Mouse (Mus musculus) heart, embryonic 12.5 days (tissue): Measurements from ENCODE around the gene Fam53b. TPM values are rescaled to one million over a fixed set of nuclear protein-coding genes. Genes with fewer than 3 reads are reported as not detected.

Experiments
- ATAC-seq: fragments of 200-750 bp; cut with Nextera tagmentation; 2 replicates; pipeline ENCODE4 v1.8.0; 2017; ENCODE audit warnings: moderate TSS enrichment, moderate library complexity; ENCODE audit not compliant: insufficient number of reproducible peaks, low FRiP score
- H3K27ac ChIP-seq: fragments of 300-500 bp; sonication (generic); 2 replicates; pipeline ENCODE4 v1.5.1; 2016; ENCODE audit warnings: mild to moderate bottlenecking, moderate library complexity; ENCODE audit not compliant: poor library complexity, severe bottlenecking
- H3K27me3 ChIP-seq: fragments of 300-500 bp; sonication (generic); replicated peaks from 2 replicates; pipeline ENCODE4 v1.6.1; 2016; ENCODE audit warnings: mild to moderate bottlenecking, moderate library complexity
- H3K36me3 ChIP-seq: fragments of 300-500 bp; sonication (generic); 2 replicates; pipeline ENCODE4 v1.6.1; 2016; ENCODE audit warnings: mild to moderate bottlenecking, moderate library complexity
- H3K4me1 ChIP-seq: fragments of 300-500 bp; sonication (generic); replicated peaks from 2 replicates; pipeline ENCODE4 v1.6.1; 2016; ENCODE audit warnings: mild to moderate bottlenecking
- H3K4me2 ChIP-seq: fragments of 300-500 bp; sonication (generic); 2 replicates; pipeline ENCODE4 v1.6.1; 2016; ENCODE audit warnings: mild to moderate bottlenecking, moderate library complexity
- H3K4me3 ChIP-seq: fragments of 300-500 bp; sonication (generic); 2 replicates; pipeline ENCODE4 v1.5.1; 2016; ENCODE audit warnings: mild to moderate bottlenecking
- H3K9ac ChIP-seq: fragments of 300-500 bp; sonication (generic); 2 replicates; pipeline ENCODE4 v1.6.1; 2016; ENCODE audit warnings: mild to moderate bottlenecking, moderate library complexity
- H3K9me3 ChIP-seq: fragments of 300-500 bp; sonication (generic); replicated peaks from 2 replicates; pipeline ENCODE4 v1.6.1; 2016; ENCODE audit warnings: mild to moderate bottlenecking, moderate library complexity
- WGBS: fragments of 180-500 bp; shearing (Covaris S2); methylation state at CpG from one replicate; pipeline ENCODE4 v1.1.7; 2016; 5-methylcytosine and 5-hydroxymethylcytosine counted together
- polyA plus RNA-seq: library from polyadenylated mRNA; unstranded; fragments of >200 nt; fragmentation: Nextera tagmentation; extraction: Ambion mirVana; gene quantifications from 2 replicates; pipeline ENCODE4 v1.2.1, GENCODE M21; 2016

The Fam53b gene
- polyA plus RNA-seq, 1 experiment from 2014 or later: 17.0 TPM

- H3K4me1 ChIP-seq: peaks cover 55% of the 10 kb centered on the region
- WGBS: 82% methylated on average over 6 of the region's 6 CpGs
Observed at GRCm38 (mm10) chr7:132732136-132732789, 81.4 kb downstream of the Fam53b start.

GRCm38 (mm10) chr7:132731558-132731957 lies 82.1 kb downstream of the Fam53b start:
- H3K9ac ChIP-seq: no peak overlapping the region
- H3K27me3 ChIP-seq: no peaks in the 10 kb centered on the region
- peaks cover 53% of the 10 kb centered on the region for H3K4me1 ChIP-seq
- H3K9me3 ChIP-seq: no peaks in the 10 kb centered on the region
- no peak overlapping the region for H3K27ac ChIP-seq
- 79% methylated on average over 6 of the region's 6 CpGs for WGBS
- H3K4me2 ChIP-seq: no peak overlapping the region
- H3K36me3 ChIP-seq: no peaks in the 10 kb centered on the region
- no peak overlapping the region for H3K4me3 ChIP-seq
- ATAC-seq: no peak

More at GRCm38 (mm10) chr7:132732136-132732789, 81.4 kb downstream of the Fam53b start:
- no peak overlapping the region for H3K9ac ChIP-seq
- no peak overlapping the region for H3K27ac ChIP-seq
- no peak overlapping the region for H3K4me2 ChIP-seq
- no peak overlapping the region for H3K4me3 ChIP-seq
- H3K36me3 ChIP-seq: no peaks in the 10 kb centered on the region
- no peaks in the 10 kb centered on the region for H3K9me3 ChIP-seq
- H3K27me3 ChIP-seq: no peaks in the 10 kb centered on the region
- no peak for ATAC-seq

- Histone ChIP-seq H3K27ac (no peak overlapping the region), H3K4me1 (peaks cover 47% of the 10 kb centered on the region), H3K9ac (no peak overlapping the region), H3K27me3 (no peaks in the 10 kb centered on the region), H3K36me3 (no peaks in the 10 kb centered on the region), H3K9me3 (no peaks in the 10 kb centered on the region), H3K4me2 (no peak overlapping the region), H3K4me3 (no peak overlapping the region)
- ATAC-seq: no peak
- 82% methylated on average over 7 of the region's 7 CpGs for WGBS
Observed at GRCm38 (mm10) chr7:132730510-132730909, 83.2 kb downstream of the Fam53b start.

- Histone ChIP-seq H3K4me3 (no peak overlapping the region), H3K9ac (no peak overlapping the region), H3K4me2 (no peak overlapping the region), H3K4me1 (peaks cover 50% of the 10 kb centered on the region), H3K36me3 (no peaks in the 10 kb centered on the region), H3K27ac (no peak overlapping the region), H3K9me3 (no peaks in the 10 kb centered on the region), H3K27me3 (no peaks in the 10 kb centered on the region)
- 74% methylated on average over 4 of the region's 4 CpGs for WGBS
- ATAC-seq: no peak
Observed at GRCm38 (mm10) chr7:132729093-132729831, 84.4 kb downstream of the Fam53b start.

DNA sequence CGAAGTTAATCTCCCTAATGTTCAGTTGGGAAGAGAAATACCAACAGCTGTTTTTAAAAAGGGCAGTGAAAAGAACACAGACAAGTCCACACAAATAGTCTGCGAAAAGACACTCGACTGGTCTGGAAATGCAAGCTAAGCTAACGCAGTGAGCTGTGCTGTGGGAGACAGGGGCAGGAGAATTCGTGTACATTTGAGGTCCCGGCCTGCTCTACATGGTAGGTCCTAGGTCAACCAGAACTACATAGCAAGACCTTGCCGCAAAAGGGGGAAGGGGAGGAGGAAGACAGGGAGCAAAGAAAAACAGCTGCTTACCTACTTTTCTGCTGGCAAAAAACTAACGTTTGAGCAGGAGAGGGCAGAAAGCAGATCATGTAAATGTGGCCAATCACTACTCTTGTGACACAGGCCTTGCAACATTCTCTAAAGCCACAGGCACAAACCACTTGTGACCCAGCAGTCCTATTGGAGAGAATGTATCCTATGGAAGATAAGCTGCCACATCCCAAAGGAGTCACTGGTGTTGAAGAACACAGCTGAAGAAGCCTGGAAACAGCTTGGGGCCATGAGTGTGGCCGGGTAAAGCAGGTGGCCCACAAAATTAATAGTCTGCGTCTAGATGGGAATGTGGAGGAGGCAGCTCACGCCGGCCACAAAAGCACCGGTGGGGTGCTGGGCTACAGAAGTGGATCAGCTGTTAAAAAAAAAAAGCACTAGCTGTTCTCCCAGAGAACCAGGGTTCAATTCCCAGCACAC lies 87.4 kb downstream of the Fam53b start:
- 80% methylated on average over 13 of the region's 13 CpGs for WGBS
- Histone ChIP-seq H3K4me2 (no peak overlapping the region), H3K4me3 (no peak overlapping the region), H3K27ac (no peak overlapping the region), H3K36me3 (no peaks in the 10 kb centered on the region), H3K27me3 (no peaks in the 10 kb centered on the region), H3K4me1 (peaks cover 57% of the 10 kb centered on the region), H3K9ac (no peak overlapping the region), H3K9me3 (no peaks in the 10 kb centered on the region)
- no peak for ATAC-seq

DNA sequence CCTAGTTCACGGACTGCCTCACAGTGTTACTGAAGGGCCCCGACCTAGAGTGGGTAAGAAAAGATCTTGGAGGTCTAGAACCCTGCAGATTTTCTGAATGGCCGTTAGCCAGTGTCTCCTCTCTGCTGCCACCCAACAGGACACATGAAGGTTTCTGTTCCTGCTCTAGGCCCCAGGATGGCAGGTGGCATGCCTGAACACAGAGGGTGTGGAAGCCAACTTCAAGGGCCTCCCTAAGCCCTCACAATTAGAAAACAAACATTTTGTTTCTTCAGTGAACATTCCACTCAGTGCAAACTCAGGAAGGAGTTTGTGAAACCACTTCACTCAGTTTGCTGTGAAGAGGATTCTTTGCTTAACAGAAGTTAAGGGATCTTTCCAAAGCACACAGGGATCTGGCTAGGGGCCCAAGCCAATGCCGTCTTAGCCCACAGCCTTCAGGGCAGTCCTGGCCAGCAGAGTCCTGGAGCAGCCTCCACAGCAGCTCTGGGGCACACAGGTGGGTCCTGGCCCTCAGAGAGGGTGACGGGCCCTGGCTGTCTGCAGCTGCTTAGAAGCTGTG lies 89.1 kb downstream of the Fam53b start:
- Histone ChIP-seq H3K9me3 (no peaks in the 10 kb centered on the region), H3K4me2 (no peak overlapping the region), H3K4me3 (no peak overlapping the region), H3K27ac (peak overlapping the region; percentile 38; the same call in 1 of the 2 replicates), H3K27me3 (no peaks in the 10 kb centered on the region), H3K36me3 (no peaks in the 10 kb centered on the region), H3K4me1 (peaks cover 61% of the 10 kb centered on the region), H3K9ac (no peak overlapping the region)
- no peak for ATAC-seq
- WGBS: 79% methylated on average over 5 of the region's 5 CpGs

- H3K9ac ChIP-seq: no peak overlapping the region
- H3K27ac ChIP-seq: no peak overlapping the region
- peak; percentile 66 for ATAC-seq
- H3K36me3 ChIP-seq: no peaks in the 10 kb centered on the region
- H3K9me3 ChIP-seq: no peaks in the 10 kb centered on the region
- peaks cover 54% of the 10 kb centered on the region for H3K4me1 ChIP-seq
- WGBS: 75% methylated on average over 11 of the region's 11 CpGs
- H3K4me2 ChIP-seq: no peak overlapping the region
- H3K4me3 ChIP-seq: no peak overlapping the region
- no peaks in the 10 kb centered on the region for H3K27me3 ChIP-seq
Observed at GRCm38 (mm10) chr7:132723906-132724305, 89.8 kb downstream of the Fam53b start.

- WGBS: 83% methylated on average over 12 of the region's 12 CpGs
- Histone ChIP-seq H3K4me1 (peaks cover 43% of the 10 kb centered on the region), H3K27ac (no peak overlapping the region), H3K9ac (no peak overlapping the region), H3K36me3 (no peaks in the 10 kb centered on the region), H3K9me3 (no peaks in the 10 kb centered on the region), H3K27me3 (no peaks in the 10 kb centered on the region), H3K4me3 (no peak overlapping the region), H3K4me2 (no peak overlapping the region)
- no peak for ATAC-seq
Observed at GRCm38 (mm10) chr7:132722401-132723370, 91.0 kb downstream of the Fam53b start.

DNA sequence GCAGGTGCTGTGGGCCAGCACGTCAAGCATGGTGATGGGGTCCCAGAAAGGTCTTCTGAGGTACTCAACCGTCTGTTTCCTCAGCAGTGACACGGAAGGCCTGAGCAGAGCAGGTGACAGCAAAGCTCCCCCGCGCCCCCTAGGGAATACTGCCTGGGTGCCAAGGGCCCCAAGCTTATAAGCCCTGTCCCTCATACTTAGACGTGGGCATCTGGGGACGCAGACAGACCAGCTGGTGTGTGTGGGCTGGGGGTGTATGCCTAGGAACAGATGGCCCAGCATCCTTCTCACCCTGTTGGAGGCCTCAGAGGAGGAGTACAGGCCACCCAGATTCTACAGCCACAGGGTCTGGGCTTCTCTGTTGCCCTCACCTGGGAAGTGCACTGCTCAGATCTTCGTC lies 93.1 kb downstream of the Fam53b start:
- Histone ChIP-seq H3K9ac (no peak overlapping the region), H3K4me2 (no peak overlapping the region), H3K36me3 (0 out of 2 replicates have a peak, but pooled peaks cover 2% of the 10 kb centered on the region), H3K27ac (no peak overlapping the region), H3K9me3 (no peaks in the 10 kb centered on the region), H3K27me3 (no peaks in the 10 kb centered on the region), H3K4me1 (peaks cover 41% of the 10 kb centered on the region), H3K4me3 (no peak overlapping the region)
- 81% methylated on average over 8 of the region's 8 CpGs for WGBS
- no peak for ATAC-seq

DNA sequence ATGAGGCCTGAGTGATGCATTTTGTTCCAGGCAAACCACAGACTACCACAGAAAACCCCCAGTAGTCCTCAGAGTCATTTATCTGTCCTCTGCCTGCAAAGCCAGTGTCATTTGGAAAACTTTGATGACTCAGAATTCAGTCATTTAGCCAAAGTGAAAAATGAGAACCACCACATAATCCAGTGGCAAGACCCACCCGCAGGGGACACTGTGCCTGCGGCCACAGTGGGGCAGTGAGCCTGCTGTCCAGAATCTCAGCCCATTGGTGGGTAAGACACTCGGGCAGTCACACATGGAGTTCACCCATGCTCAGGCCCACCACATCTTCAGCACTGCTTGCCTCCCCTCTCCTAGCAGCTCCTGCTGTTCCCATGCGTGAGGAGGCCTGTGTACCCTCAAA lies 94.1 kb downstream of the Fam53b start:
- Histone ChIP-seq H3K4me1 (peaks cover 45% of the 10 kb centered on the region), H3K36me3 (peaks cover 5% of the 10 kb centered on the region; the same call in 1 of the 2 replicates), H3K9me3 (no peaks in the 10 kb centered on the region), H3K9ac (no peak overlapping the region), H3K27me3 (no peaks in the 10 kb centered on the region), H3K4me2 (no peak overlapping the region), H3K27ac (no peak overlapping the region), H3K4me3 (no peak overlapping the region)
- no peak for ATAC-seq
- 80% methylated on average over 4 of the region's 4 CpGs for WGBS
